Mouse (Mus musculus) heart, postnatal 36 days (tissue): ENCODE results near the gene Psmd3. TPM values are rescaled to one million over a fixed set of nuclear protein-coding genes. Genes with fewer than 3 reads are reported as not detected.
A peak's percentile ranks its signal among the peaks of the same experiment; 100 is the strongest.
"Not testable (repeated sequence)": the region's sequence is repeated elsewhere in the genome, so short reads cannot be mapped to it uniquely, and the experiment has no call there.

Experiments
- DNase-seq, 2 experiments: peaks; one replicate each; pipeline ENCODE4 v3.0.0; 2021 to 2022
- intact Hi-C: fragments of 180-260 bp; cut with DNase I; formaldehyde crosslinking; loops from one replicate; pipeline ENCODE4 v1.15.1; 2025
- total RNA-seq, 2 experiments: library from RNA; stranded (reverse); gene quantifications; 2 replicates each; pipeline ENCODE4 v1.2.3; 2021

The Psmd3 gene
- total RNA-seq, 2 experiments from 2014 or later: 102 to 104 TPM

- intact Hi-C loops, DNase-seq: not testable (repeated sequence)
Measured at GRCm38 (mm10) chr11:98712009-98712408, 29.7 kb downstream of the Psmd3 start.

GRCm38 (mm10) chr11:98713703-98714102 is 31.3 kb downstream of the Psmd3 start:
- intact Hi-C loops: no loop called here
- DNase-seq: no peak

GRCm38 (mm10) chr11:98715946-98716345 is 33.6 kb downstream of the Psmd3 start:
- intact Hi-C loops: no loop called here

DNA sequence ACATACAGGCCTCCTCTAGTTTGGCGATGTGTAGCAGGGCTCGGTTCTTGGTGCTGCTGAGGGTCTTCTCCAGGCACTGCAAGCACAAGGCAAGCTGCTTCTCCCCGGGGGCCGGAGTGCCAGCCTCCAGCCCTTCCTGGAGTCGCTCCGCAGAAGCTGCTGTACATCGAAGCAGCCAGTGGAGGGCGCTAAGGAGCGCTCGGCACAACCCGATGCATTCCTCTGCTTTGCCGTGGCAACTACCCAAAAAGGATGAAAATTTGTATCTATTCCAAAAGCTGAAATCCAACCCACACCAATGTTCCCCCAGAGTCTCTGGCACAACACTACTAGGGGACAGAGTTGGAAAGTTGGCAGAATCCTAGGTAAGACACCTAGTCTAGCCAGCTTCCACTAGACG is 35.5 kb downstream of the Psmd3 start:
- intact Hi-C loops: no loop called here
- DNase-seq: peak; percentile 79 to 81

More at GRCm38 (mm10) chr11:98715946-98716345, 33.6 kb downstream of the Psmd3 start:
- DNase-seq: no peak

GRCm38 (mm10) chr11:98720756-98721155 is 38.4 kb downstream of the Psmd3 start:
- DNase-seq: no peak
- intact Hi-C loops: no loop called here

DNA sequence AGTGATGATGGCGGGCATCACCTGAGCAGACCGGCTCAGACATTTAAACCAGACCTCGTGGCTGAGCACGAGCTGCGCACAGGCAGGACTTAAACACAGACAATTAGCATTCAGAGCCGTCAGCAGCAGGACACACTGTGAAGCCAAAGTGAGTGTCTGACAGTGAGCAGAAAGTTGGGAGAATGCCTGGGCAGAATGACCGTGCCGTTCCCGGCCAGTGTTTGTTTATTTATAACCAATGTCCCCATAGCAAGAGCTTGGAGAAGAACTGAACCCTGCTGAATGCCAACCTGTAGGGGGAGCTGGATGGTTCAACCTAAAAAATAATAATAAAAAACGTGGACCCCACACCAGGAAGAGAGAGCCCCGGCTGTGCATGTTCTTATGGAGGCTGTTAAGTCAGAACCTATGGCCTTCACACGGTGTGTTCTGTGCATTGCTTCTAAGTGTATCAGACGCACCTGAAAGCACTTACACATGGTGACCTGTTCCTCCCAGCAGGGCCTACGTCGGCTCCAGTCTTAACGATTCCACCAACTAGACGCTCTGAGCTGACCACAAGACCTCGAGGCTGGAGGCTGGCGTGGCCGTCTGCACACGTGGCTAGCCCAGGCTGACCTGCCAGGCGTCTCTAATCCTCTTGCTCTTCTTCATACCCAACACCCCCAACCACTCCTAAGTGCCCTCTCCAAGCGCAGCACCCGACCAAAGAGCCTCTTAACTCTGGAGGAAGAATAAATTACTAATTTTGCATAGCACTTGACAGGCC is 39.3 kb downstream of the Psmd3 start:
- intact Hi-C loops: loop anchor here (2.0 kb wide), 1 partner anchor 19 kb away; the partner anchor contains the start of gene Thra
- DNase-seq: peak; percentile 70 to 78

GRCm38 (mm10) chr11:98723098-98723497 is 40.7 kb downstream of the Psmd3 start:
- DNase-seq: no peak
- intact Hi-C loops: loop anchor here (2.0 kb wide), 1 partner anchor 18 kb away; the partner anchor contains the start of gene Thra

DNA sequence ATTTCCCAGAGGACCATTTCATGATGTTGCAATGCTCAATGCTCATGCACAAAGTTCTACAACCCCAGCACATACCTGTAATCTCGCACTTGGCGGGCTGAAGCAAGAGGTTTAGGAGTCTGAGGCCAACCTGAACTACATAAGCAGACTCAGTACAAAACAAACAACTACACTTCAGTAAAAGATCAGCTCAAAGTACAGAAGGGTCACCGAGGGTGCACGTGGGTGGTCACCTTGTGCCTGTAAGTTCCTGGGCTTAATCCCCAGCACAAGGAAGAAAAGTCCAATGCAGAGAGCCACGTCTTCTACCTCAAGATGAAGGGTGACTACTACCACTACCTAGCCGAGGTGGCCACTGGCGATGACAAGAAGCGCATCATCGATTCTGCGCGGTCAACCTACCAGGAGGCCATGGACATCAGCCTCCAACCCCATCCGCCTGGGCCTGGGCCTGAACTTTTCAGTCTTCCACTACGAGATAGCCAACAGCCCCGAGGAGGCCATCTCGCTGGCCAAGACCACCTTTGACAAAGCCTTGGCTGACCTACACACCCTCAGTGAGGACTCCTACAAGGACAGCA is 43.7 kb downstream of the Psmd3 start:
- intact Hi-C loops: no loop called here
- no peak for DNase-seq

GRCm38 (mm10) chr11:98729119-98729588 is 46.8 kb downstream of the Psmd3 start, which contains the start of gene Med24:
Gene Med24 (minus strand): TSS chr11:98729435.
- intact Hi-C loops: no loop called here

GRCm38 (mm10) chr11:98730727-98731126 is 48.4 kb downstream of the Psmd3 start:
- intact Hi-C loops: no loop called here
- DNase-seq: no peak

More at GRCm38 (mm10) chr11:98729119-98729588, 46.8 kb downstream of the Psmd3 start, which contains the start of gene Med24:
- DNase-seq: peak; percentile 81 to 83

- no peak for DNase-seq
- intact Hi-C loops: no loop called here
Measured at GRCm38 (mm10) chr11:98731134-98731533, 48.8 kb downstream of the Psmd3 start.

DNA sequence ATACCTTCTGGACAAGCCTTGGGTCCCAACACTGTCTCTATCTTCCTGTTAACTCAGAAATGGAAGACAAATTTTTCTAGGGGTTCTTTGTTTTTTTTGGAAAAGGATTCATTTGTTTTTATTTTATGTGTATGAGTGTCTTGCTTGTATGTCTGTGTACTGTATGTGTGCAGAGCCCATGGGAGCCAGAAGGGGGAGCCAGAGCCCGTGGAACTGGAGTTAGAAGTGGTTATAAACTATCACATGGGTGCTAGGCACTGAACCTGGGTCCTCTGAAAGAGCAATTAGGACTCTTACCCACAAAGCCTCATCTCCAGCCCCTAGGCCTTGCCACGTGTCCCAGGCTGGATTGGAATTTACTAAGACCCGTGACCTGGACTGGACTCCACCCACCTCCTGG is 51.7 kb downstream of the Psmd3 start:
- no peak for DNase-seq
- intact Hi-C loops: no loop called here

GRCm38 (mm10) chr11:98735111-98735510 is 52.8 kb downstream of the Psmd3 start:
- DNase-seq: no peak
- intact Hi-C loops: no loop called here

DNA sequence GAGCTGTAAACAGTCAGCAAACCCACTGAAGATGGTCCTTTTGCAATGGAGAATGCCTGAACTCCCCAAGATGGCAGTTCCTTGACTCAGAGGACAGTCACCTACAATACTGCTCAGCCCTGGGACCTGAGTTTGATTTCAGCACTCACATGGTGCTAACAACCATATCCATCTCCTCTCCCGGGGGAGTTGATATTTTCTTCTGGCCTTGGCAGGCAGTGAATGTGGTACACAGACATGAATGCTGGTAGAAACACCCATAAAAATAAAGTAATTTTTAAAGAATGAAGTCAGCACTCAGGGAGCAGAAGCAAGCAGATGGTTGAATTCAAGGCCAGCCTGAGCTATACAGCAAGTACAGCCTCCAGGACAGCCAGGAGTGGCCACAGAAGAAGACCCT is 53.8 kb downstream of the Psmd3 start:
- intact Hi-C loops: no loop called here
- no peak for DNase-seq

DNA sequence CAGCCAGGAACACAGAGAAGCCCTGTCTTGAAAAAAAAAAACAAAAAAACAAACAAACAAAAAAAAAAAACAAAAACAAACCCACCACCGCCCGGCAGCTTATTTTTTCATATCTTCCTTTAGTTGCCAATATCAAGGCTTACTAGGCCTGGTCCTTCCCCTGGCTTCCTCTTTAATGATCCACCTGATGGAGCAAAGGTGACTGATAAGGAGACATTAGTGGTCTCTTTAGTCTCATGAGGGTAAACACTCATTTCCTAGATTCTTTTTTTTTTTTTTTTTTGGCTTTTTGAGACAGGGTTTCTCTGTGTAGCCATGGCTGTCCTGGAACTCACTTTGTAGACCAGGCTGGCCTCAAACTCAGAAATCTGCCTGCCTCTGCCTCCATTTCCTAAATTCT is 54.9 kb downstream of the Psmd3 start:
- DNase-seq, intact Hi-C loops: not testable (repeated sequence)

DNA sequence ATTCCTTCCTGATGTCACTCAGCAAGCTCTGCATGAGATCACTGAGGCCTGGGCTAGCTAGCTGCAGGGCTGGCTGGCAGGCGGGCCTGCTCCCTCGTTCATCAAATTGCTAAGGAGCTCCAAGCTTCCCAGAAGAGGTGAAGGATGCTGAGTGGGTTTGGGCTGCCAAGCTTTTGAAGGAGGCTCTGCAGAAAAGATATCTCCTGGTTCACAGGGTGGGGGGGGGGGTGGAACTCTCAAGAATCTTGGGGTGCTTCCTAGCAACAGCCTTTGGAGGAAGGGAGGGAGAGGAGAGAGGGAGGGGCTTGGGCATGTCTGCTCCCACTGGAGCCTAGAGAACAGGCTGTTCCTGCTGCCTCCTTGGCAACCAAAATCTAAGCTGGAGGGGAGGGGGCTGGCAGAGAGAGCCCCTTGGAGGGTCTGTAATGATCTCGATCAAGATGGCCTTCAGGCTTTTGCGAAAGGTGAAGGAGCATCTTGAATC is 56.1 kb downstream of the Psmd3 start:
- intact Hi-C loops: no loop called here
- DNase-seq: peak in 1 of 2 experiments; percentile 30

GRCm38 (mm10) chr11:98738925-98739324 is 56.6 kb downstream of the Psmd3 start:
- DNase-seq: no peak
- intact Hi-C loops: no loop called here

DNA sequence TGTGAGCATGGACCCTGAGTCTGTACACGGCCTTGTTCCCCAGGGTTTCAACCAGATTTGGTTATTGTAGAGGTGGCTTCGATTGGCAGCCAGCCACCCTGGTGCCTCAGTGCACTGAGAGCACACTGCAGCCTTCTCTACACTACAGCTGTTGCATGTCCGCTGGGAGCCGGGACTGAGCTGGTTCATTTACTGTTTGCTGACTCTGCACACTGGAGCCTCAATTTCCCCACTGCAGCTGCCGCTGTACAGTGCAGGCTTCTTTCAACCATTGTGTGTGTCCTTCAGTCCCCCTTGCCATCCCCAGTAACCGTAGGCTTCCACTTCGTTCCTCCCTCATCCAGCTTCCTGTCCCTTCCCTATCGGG is 57.7 kb downstream of the Psmd3 start:
- DNase-seq: peak in 1 of 2 experiments; percentile 27
- intact Hi-C loops: loop anchor here (2.0 kb wide), 1 partner anchor 17 kb away; no protein-coding TSS in a partner anchor

- intact Hi-C loops: loop anchor here (1.0 to 2.0 kb wide), 2 partner anchors 18 to 47 kb away; no protein-coding TSS in a partner anchor
- DNase-seq: peak; percentile 73 to 84
Measured at GRCm38 (mm10) chr11:98740393-98741050, 58.2 kb downstream of the Psmd3 start, which contains the start of gene Thra. Gene Thra (plus strand): TSS chr11:98740638.

DNA sequence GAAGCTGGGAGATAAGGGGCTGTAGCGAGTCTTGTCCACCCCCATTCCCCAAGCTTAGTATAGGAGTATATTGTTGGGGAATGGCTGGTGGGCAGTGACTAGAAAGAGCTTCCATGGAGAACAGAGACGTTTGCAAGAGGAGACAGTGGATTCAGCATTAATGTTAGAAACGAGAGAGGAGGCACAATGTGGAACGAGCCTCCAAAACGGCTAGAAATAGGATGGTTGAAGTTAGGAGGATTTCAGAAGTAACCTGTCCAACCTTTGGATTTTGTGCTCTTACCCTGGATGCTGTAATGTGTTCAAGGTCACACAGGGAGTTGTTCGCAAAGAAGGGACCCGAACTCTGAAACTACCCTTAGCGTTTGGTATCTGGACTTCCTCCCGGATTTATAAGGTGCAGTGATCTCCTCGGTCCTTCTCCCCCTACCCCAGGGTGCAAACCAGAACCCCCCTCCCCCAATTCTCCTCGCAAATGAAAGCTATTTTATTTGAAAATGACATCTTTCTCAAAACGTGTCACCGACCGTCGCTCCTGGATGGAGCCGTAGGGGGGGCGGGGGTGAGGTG is 58.8 kb downstream of the Psmd3 start:
- intact Hi-C loops: loop anchor here (1.0 to 2.0 kb wide), 2 partner anchors 18 to 46 kb away; no protein-coding TSS in a partner anchor
- no peak for DNase-seq
